Comparison of ENCODE assay signal across 30 mouse cellular contexts in genomic region chr11:106609731-106610130, GRCm38 (mm10). TPM values are rescaled to one million over a fixed set of nuclear protein-coding genes. Genes with fewer than 3 reads are reported as not detected.
DNase-seq lines count a peak whose midpoint lies in the region; ATAC-seq lines count a peak whose summit lies in the region.
"Had no signal": no experiment of that assay in that cellular context is flagged by ENCODE, and none has a peak within 500 bp of the region (broad histone marks: within the 10 kb centered on the region; RNA-seq: fewer than 3 reads in every experiment).

No protein-coding gene starts in this region.

- no peaks in the 10 kb centered on the region for H3K27me3 ChIP-seq in heart, embryonic 11.5 days (ENCODE audit: control insufficient read depth, insufficient read depth, low read length)
- H3K27me3 ChIP-seq in heart, embryonic 16.5 days (ENCODE audit: control insufficient read depth, insufficient read depth, low read length) = no peaks in the 10 kb centered on the region
- no peaks in the 10 kb centered on the region for H3K27me3 ChIP-seq in megakaryocyte, embryonic 14.5 days (replicated peaks)
- H3K27me3 ChIP-seq: embryonic facial prominence, embryonic 12.5 days; limb, embryonic 15.5 days; liver, embryonic 13.5 days; neural tube, embryonic 15.5 days had no signal

- peak overlapping the region; percentile 5; the same call in 1 of the 2 replicates for H3K4me2 ChIP-seq in heart, embryonic 11.5 days
- no peak overlapping the region for H3K4me2 ChIP-seq in heart, embryonic 16.5 days (ENCODE audit: low read depth, low read length)
- H3K4me2 ChIP-seq: embryonic facial prominence, embryonic 12.5 days; hindbrain, embryonic 13.5 days; limb, embryonic 15.5 days; liver, embryonic 13.5 days; midbrain, embryonic 13.5 days; neural tube, embryonic 15.5 days had no signal

- no peak for DNase-seq in heart, postnatal 36 days
- no peak for DNase-seq in heart, postnatal 25 days (ENCODE audit: low spot score)
- DNase-seq in gastrocnemius, postnatal 14 days = no peak
- DNase-seq: adrenal gland, adult 2 months; adrenal gland, postnatal 36 days; cerebellum, adult 18-20 months; cerebellum, postnatal 25 days; gastrocnemius, postnatal 25 days; kidney, adult 9 months; kidney, postnatal 10 days; layer of hippocampus, postnatal 36 days; liver, embryonic 13.5 days; lung, adult 2 months; retina, postnatal 1 day; right cerebral cortex, postnatal 14 days; thymus, postnatal 4 days had no signal

- intact Hi-C loops in heart, postnatal 36 days (cut with DNase I) = loop anchor here (5.0 to 10.0 kb wide), 2 partner anchors 87 to 335 kb away; partner anchors contain the start of genes Smarcd2 and Tcam1
- intact Hi-C loops in heart, postnatal 25 days (cut with DNase I) = loop anchor here (5.0 to 10.0 kb wide), 3 partner anchors 107 to 335 kb away; partner anchors contain the start of genes Smarcd2 and Tcam1
- intact Hi-C loops in gastrocnemius, postnatal 14 days (cut with DNase I; ENCODE audit: low total_unique reads) = no loop called here

- H3K4me3 ChIP-seq in heart, embryonic 11.5 days (ENCODE audit: low read depth, low read length) = no peak overlapping the region
- H3K4me3 ChIP-seq in heart, embryonic 16.5 days (ENCODE audit: low read length) = no peak overlapping the region
- H3K4me3 ChIP-seq in megakaryocyte, embryonic 14.5 days (replicated peaks) = peak overlapping the region; percentile 80
- H3K4me3 ChIP-seq: embryonic facial prominence, embryonic 12.5 days; hindbrain, embryonic 13.5 days; limb, embryonic 10.5 days; limb, embryonic 15.5 days; liver, embryonic 13.5 days; midbrain, embryonic 13.5 days; neural tube, embryonic 15.5 days had no signal

- no peaks in the 10 kb centered on the region for H3K9me3 ChIP-seq in heart, embryonic 11.5 days (replicated peaks; ENCODE audit: control insufficient read depth, low read length)
- no peaks in the 10 kb centered on the region for H3K9me3 ChIP-seq in heart, embryonic 16.5 days (replicated peaks; ENCODE audit: control insufficient read depth, low read length)
- 0 out of 2 replicates have a peak, but pooled peaks cover under 1% of the 10 kb centered on the region for H3K9me3 ChIP-seq in megakaryocyte, embryonic 14.5 days
- H3K9me3 ChIP-seq: embryonic facial prominence, embryonic 12.5 days; hindbrain, embryonic 13.5 days; limb, embryonic 10.5 days; limb, embryonic 15.5 days; liver, embryonic 13.5 days; midbrain, embryonic 13.5 days; neural tube, embryonic 15.5 days had no signal

- no peak overlapping the region for H3K9ac ChIP-seq in heart, embryonic 11.5 days (ENCODE audit: low read depth, low read length)
- H3K9ac ChIP-seq in heart, embryonic 16.5 days (ENCODE audit: low read length) = no peak overlapping the region
- H3K9ac ChIP-seq: embryonic facial prominence, embryonic 12.5 days; hindbrain, embryonic 13.5 days; limb, embryonic 15.5 days; liver, embryonic 13.5 days; midbrain, embryonic 13.5 days; neural tube, embryonic 15.5 days had no signal

- ATAC-seq in heart, embryonic 11.5 days (replicated peaks; ENCODE audit: insufficient number of reproducible peaks, low FRiP score, low TSS enrichment) = no peak
- no peak for ATAC-seq in heart, embryonic 16.5 days (replicated peaks; ENCODE audit: extremely low read depth, insufficient read depth, low FRiP score)
- no peak for ATAC-seq in megakaryocyte, adult 5-6 weeks (ENCODE audit: poor library complexity, severe bottlenecking)
- ATAC-seq: activated CD4-positive, CD25-positive, alpha-beta regulatory T cell, adult 4 months; CD4-positive, CD25-positive, alpha-beta regulatory T cell, adult 4 months; forebrain, embryonic 14.5 days; intestine, postnatal 0 days; midbrain, embryonic 13.5 days had no signal

- H3K27ac ChIP-seq in heart, embryonic 11.5 days (ENCODE audit: low read depth, low read length) = peak overlapping the region; percentile 2; the same call in 1 of the 2 replicates
- peak overlapping the region; percentile 5; the same call in 1 of the 2 replicates for H3K27ac ChIP-seq in heart, embryonic 16.5 days (ENCODE audit: low read length)
- H3K27ac ChIP-seq: embryonic facial prominence, embryonic 12.5 days; hindbrain, embryonic 13.5 days; limb, embryonic 10.5 days; limb, embryonic 15.5 days; liver, embryonic 13.5 days; midbrain, embryonic 13.5 days; neural tube, embryonic 15.5 days had no signal

- H3K4me1 ChIP-seq in heart, embryonic 11.5 days (ENCODE audit: control insufficient read depth, insufficient read depth, low read length) = peaks cover 29% of the 10 kb centered on the region
- peaks cover 29% of the 10 kb centered on the region for H3K4me1 ChIP-seq in heart, embryonic 16.5 days (ENCODE audit: control insufficient read depth, insufficient read depth, low read length)
- peaks cover 77% of the 10 kb centered on the region for H3K4me1 ChIP-seq in megakaryocyte, embryonic 14.5 days

- no peaks in the 10 kb centered on the region for H3K36me3 ChIP-seq in heart, embryonic 11.5 days (ENCODE audit: control insufficient read depth, insufficient read depth, low read length)
- peaks cover 1% of the 10 kb centered on the region for H3K36me3 ChIP-seq in heart, embryonic 16.5 days (ENCODE audit: control insufficient read depth, insufficient read depth)
- peaks cover 27% of the 10 kb centered on the region for H3K36me3 ChIP-seq in megakaryocyte, embryonic 14.5 days (replicated peaks; ENCODE audit: low read length)
- H3K36me3 ChIP-seq: embryonic facial prominence, embryonic 12.5 days; hindbrain, embryonic 13.5 days; limb, embryonic 15.5 days; midbrain, embryonic 13.5 days had no signal

- WGBS in heart, embryonic 11.5 days (ENCODE audit: insufficient replicate concordance) = 64% methylated on average over 8 of the region's 8 CpGs
- WGBS in heart, embryonic 16.5 days = 60% methylated on average over 8 of the region's 8 CpGs

RNA-seq across cellular contexts. Expression of gene Tex2, which starts 3.5 kb away (rescaled TPM):
- polyA plus RNA-seq in heart, embryonic 11.5 days (2014; fragmentation: Nextera tagmentation; extraction: Ambion mirVana) = 12.3 and 14.9 TPM in 2 replicates
- 10 to 100 TPM; 40.1 to 42.1 TPM for total RNA-seq in heart, postnatal 36 days (2021)
- 14.2 and 15.0 TPM in 2 replicates for polyA plus RNA-seq in heart, embryonic 16.5 days (2015; fragmentation: Nextera tagmentation; extraction: Ambion mirVana)
- 10 to 100 TPM; 45.5 to 46.7 TPM for total RNA-seq in heart, postnatal 25 days (2021)
- polyA plus RNA-seq in megakaryocyte, embryonic 14.5 days (2012; ENCODE audit: insufficient read depth, low replicate concordance) = 7.4 TPM in 1 of 2 replicates, not detected in the other
- total RNA-seq in megakaryocyte, adult 5-6 weeks (2015) = 27.4 and 30.3 TPM in 2 replicates
- total RNA-seq in megakaryocyte, adult 5-6 weeks (2017) = 39.8 and 43.5 TPM in 2 replicates
- 10 to 100 TPM; 25.2 to 26.5 TPM for total RNA-seq in gastrocnemius, postnatal 14 days (2021)
